Mouse (Mus musculus): ENCODE results near the gene Upf3b.

DNA sequence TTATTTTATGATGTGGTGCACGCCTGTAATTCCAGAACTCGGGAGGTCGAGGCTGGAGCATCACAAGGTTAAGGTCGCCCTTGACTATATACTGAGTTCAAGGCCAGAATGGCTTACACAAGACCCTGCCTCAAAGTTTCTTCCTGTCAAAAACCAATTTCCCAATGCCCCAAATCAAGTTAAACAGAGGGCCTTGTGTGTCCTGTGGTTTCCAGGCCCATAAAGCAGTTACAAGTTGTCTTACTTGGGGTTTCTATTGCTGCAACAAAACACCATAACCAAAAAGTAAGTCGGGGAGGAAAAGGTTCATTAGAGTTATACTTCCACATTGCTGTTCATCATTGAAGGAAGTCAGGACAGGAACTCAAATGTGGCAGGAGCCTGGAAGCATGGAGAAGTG is 41.4 kb downstream of the Upf3b start:
- TF ChIP-seq CTCF (IDR thresholded peaks at IDR 0.05; ENCODE audit: borderline replicate concordance, extremely low read depth, insufficient read depth, insufficient read length), result no peak
- no peak for TF ChIP-seq POLR2A (IDR thresholded peaks at IDR 0.05; ENCODE audit: borderline replicate concordance, extremely low read depth, insufficient read depth, insufficient read length, poor library complexity, severe bottlenecking)
